Mouse (Mus musculus): ENCODE measurements at regions not wholly inside any gene's neighbourhood (a gene's known extent, or its start where the extent isn't known, plus 50 kb on each side); places are given as distances from the start of the nearest gene placed in this dataset.
A peak's percentile ranks its signal among the peaks of the same experiment; 100 is the strongest.

GRCm38 (mm10) chr14:40063371-40063770, 590.5 kb upstream of the Nrg3 start:
- no peak for DNase-seq

DNA sequence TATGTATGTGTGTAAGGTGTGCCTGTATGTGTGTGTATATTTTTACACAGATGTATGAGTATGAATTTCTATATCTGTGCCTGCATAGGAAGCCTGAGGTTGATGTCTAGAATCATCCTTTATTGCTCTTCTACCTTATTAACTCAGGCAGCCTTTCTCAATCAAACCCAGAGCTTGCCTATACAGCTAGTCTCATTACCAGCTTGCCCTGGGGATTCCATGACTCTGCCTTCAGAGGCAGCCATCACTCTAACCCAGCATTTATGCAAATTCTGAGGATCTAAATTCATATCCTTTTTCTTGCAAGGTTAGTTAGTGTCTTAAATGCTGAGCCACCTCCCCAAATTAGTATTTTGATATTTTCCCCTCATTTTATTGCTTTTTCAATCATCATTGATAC, 569.0 kb upstream of the Nrg3 start:
- no peak for DNase-seq

- no peak for DNase-seq
Observed at GRCm38 (mm10) chr14:40036173-40036572, 563.3 kb upstream of the Nrg3 start.

DNA sequence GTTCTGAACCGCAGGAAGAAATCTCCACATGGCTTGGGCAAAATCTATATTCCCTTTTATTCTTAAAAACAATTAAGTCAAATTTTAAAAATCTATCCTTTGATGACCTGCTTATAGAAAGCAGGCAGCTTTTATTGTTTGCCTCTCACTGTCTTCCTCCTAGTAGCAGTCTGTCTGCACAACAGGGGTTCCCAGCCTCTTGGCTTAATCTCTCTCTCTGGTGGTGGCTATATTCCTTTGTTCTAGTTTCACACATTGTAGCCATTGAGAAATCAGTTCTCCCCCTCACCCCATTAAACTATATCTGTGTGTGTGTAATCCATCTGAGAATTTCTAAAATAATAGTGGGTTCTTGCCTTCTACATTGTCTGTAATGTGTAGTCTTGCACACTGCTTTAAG, 542.4 kb upstream of the Nrg3 start:
- DNase-seq: no peak

DNA sequence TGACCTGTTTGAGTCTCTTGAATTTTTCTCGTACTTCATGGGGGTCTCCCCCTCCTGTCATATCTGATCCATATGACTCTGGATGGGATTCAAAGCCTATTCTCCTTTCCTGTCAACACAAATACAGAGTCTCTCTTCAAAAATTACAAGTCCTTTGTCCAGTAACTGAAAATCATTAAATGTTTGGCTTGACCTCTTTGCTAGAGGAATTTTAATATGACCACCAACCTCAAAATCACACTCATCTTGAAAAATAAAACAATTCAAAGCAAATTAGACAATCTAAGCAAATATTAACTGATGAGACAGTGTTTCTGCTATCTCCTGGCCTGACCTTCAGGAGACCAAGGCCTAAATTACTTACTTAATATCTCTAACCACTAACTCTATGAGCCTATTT, 541.8 kb upstream of the Nrg3 start:
- no peak for DNase-seq

DNA sequence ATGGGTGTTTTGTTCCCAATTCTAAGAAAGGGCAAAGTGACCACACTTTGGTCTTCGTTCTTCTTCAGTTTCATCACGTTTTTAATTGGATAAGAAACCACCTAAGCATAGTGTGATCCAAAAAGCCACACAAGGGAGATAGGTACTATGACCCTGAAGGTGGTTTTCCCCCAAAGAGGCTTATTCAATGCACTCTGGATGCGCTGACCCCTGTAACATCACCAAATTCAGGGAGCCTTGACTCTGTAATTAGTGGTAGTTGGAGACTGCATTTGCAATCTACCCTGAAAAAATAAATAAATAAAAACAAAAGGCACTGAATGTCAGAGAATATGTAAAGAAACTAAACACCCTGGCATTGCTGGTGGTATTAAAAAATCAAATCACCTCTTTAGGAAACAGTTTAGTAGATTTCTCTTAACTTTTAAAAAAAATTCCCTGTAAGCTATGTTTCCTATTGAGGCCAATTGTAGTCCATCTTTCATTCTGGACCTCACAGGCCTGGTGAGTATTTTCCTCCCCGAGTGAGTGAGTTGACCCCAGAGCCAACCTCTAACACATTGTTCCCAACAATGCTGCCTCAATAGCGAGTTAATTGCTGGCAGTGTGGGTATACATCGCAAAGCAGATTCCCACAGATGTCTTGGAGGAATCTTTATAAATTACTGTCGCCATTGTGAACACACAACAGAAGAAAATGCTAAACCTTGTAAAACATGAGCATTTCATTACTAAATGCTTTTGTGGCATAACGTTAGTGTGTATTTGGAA, 537.1 kb upstream of the Nrg3 start:
- DNase-seq: peak; percentile 55
